Mouse (Mus musculus): Measurements from ENCODE around the gene Idh1.

- no peak for TF ChIP-seq EP300 (IDR thresholded peaks at IDR 0.05; ENCODE audit: low read depth)
- TF ChIP-seq CTCF (IDR thresholded peaks at IDR 0.05; ENCODE audit: low read depth): no peak
Measured at GRCm38 (mm10) chr1:65193226-65193625, 6.9 kb upstream of the Idh1 start.
